ENCODE assay signal across 11 mouse cellular contexts in genomic region chr8:88317341-88317740, GRCm38 (mm10). TPM values are rescaled to one million over a fixed set of nuclear protein-coding genes. Genes with fewer than 3 reads are reported as not detected.
DNase-seq lines count a peak whose midpoint lies in the region; ATAC-seq and TF ChIP-seq lines count a peak whose summit lies in the region.
"Had no signal": no experiment of that assay in that cellular context is flagged by ENCODE, and none has a peak within 500 bp of the region (broad histone marks: within the 10 kb centered on the region; RNA-seq: fewer than 3 reads in every experiment).

No protein-coding gene starts in this region.

- 50% methylated on average over 5 of the region's 5 CpGs for WGBS in lung, embryonic 14.5 days
- WGBS in embryonic facial prominence, embryonic 13.5 days, result 36% methylated on average over 5 of the region's 5 CpGs
- 82% methylated on average over 5 of the region's 5 CpGs for WGBS in forebrain, embryonic 10.5 days

- peaks cover 8% of the 10 kb centered on the region for H3K4me1 ChIP-seq in lung, embryonic 14.5 days (ENCODE audit: insufficient read depth)
- peaks cover 19% of the 10 kb centered on the region for H3K4me1 ChIP-seq in embryonic facial prominence, embryonic 13.5 days
- H3K4me1 ChIP-seq in forebrain, embryonic 10.5 days, result peaks cover 13% of the 10 kb centered on the region

- H3K9me3 ChIP-seq in lung, embryonic 14.5 days (ENCODE audit: low read depth, low read length), result no peaks in the 10 kb centered on the region
- no peaks in the 10 kb centered on the region for H3K9me3 ChIP-seq in embryonic facial prominence, embryonic 13.5 days
- H3K9me3 ChIP-seq in forebrain, embryonic 10.5 days, result no peaks in the 10 kb centered on the region
- H3K9me3 ChIP-seq: midbrain, embryonic 13.5 days had no signal

- no peaks in the 10 kb centered on the region for H3K36me3 ChIP-seq in lung, embryonic 14.5 days (ENCODE audit: insufficient read depth)
- no peaks in the 10 kb centered on the region for H3K36me3 ChIP-seq in embryonic facial prominence, embryonic 13.5 days
- no peaks in the 10 kb centered on the region for H3K36me3 ChIP-seq in forebrain, embryonic 10.5 days (replicated peaks)
- H3K36me3 ChIP-seq: midbrain, embryonic 13.5 days had no signal

- DNase-seq in gastrocnemius, postnatal 10 days, result peak; percentile 12
- DNase-seq in gastrocnemius, adult 8-10 months (ENCODE audit: low spot score in 2 of 2), result no peak
- DNase-seq in lung, embryonic 14.5 days, result peak; percentile 64
- no peak for DNase-seq in lung, postnatal 25 days (ENCODE audit: low spot score)
- DNase-seq in neural tube, embryonic 10.5 days (ENCODE audit: extremely low spot score, low spot score), result peak; percentile 26
- no peak for DNase-seq in cerebellum, adult 11-12 months
- no peak for DNase-seq in forebrain, embryonic 10.5 days (ENCODE audit: extremely low spot score, low spot score)
- DNase-seq: layer of hippocampus, adult 9-11 months had no signal

- H3K27ac ChIP-seq in lung, embryonic 14.5 days (ENCODE audit: low read depth), result peak overlapping the region; percentile 83
- peak overlapping the region; percentile 81 for H3K27ac ChIP-seq in embryonic facial prominence, embryonic 13.5 days
- no peak overlapping the region for H3K27ac ChIP-seq in forebrain, embryonic 10.5 days
- H3K27ac ChIP-seq: liver, embryonic 14.5 days; midbrain, embryonic 13.5 days had no signal

- H3K4me3 ChIP-seq in lung, embryonic 14.5 days (ENCODE audit: low read depth, low read length), result no peak overlapping the region
- no peak overlapping the region for H3K4me3 ChIP-seq in embryonic facial prominence, embryonic 13.5 days
- no peak overlapping the region for H3K4me3 ChIP-seq in forebrain, embryonic 10.5 days
- H3K4me3 ChIP-seq: midbrain, embryonic 13.5 days had no signal

- no peak overlapping the region for H3K9ac ChIP-seq in lung, embryonic 14.5 days
- H3K9ac ChIP-seq in embryonic facial prominence, embryonic 13.5 days, result peak overlapping the region; percentile 58
- H3K9ac ChIP-seq: liver, embryonic 14.5 days; midbrain, embryonic 13.5 days had no signal

- no peak for TF ChIP-seq CTCF in lung, embryonic 14.5 days (IDR thresholded peaks at IDR 0.05; ENCODE audit: low read depth)

- ATAC-seq in lung, embryonic 14.5 days (ENCODE audit: insufficient read depth), result peak; percentile 11; the same call in 1 of the 2 replicates
- no peak for ATAC-seq in embryonic facial prominence, embryonic 13.5 days (ENCODE audit: insufficient number of reproducible peaks, insufficient read depth, low FRiP score, low TSS enrichment, low read depth)

- no peak overlapping the region for H3K4me2 ChIP-seq in lung, embryonic 14.5 days
- no peak overlapping the region for H3K4me2 ChIP-seq in embryonic facial prominence, embryonic 13.5 days
- H3K4me2 ChIP-seq: midbrain, embryonic 13.5 days had no signal

- no peaks in the 10 kb centered on the region for H3K27me3 ChIP-seq in lung, embryonic 14.5 days (ENCODE audit: insufficient read depth, low read length)
- H3K27me3 ChIP-seq in embryonic facial prominence, embryonic 13.5 days, result no peaks in the 10 kb centered on the region
- H3K27me3 ChIP-seq in forebrain, embryonic 10.5 days (ENCODE audit: poor library complexity, severe bottlenecking), result no peaks in the 10 kb centered on the region
- H3K27me3 ChIP-seq: midbrain, embryonic 13.5 days had no signal

RNA-seq across cellular contexts. Expression of gene Brd7, which starts 44.7 kb away (rescaled TPM):
- total RNA-seq in gastrocnemius, postnatal 10 days (2021), result 10 to 100 TPM; 61.2 to 73.3 TPM
- total RNA-seq in gastrocnemius, adult 8-10 months (2022), result 10 to 100 TPM; 59.4 to 67.6 (median 63.1) TPM
- 87.3 and 89.6 TPM in 2 replicates for polyA plus RNA-seq in lung, embryonic 14.5 days (2014; fragmentation: Nextera tagmentation; extraction: Ambion mirVana)
- polyA plus RNA-seq in embryonic facial prominence, embryonic 13.5 days (2015; fragmentation: Nextera tagmentation; extraction: Ambion mirVana), result 77.2 and 85.2 TPM in 2 replicates
- 78.7 and 87.8 TPM in 2 replicates for polyA plus RNA-seq in forebrain, embryonic 10.5 days (2016; fragmentation: Nextera tagmentation; extraction: Ambion mirVana)

RNA-seq across cellular contexts. Expression of gene Adcy7, which starts 45.1 kb away (rescaled TPM):
- total RNA-seq in gastrocnemius, postnatal 10 days (2021), result 10 to 100 TPM; 12.7 to 17.7 TPM
- total RNA-seq in gastrocnemius, adult 8-10 months (2022), result 1 to 10 TPM; 1.2 to 2.8 (median 1.7) TPM
- polyA plus RNA-seq in lung, embryonic 14.5 days (2014; fragmentation: Nextera tagmentation; extraction: Ambion mirVana), result 11.3 and 12.4 TPM in 2 replicates
- 6.6 and 7.3 TPM in 2 replicates for polyA plus RNA-seq in embryonic facial prominence, embryonic 13.5 days (2015; fragmentation: Nextera tagmentation; extraction: Ambion mirVana)
- 3.1 and 4.0 TPM in 2 replicates for polyA plus RNA-seq in forebrain, embryonic 10.5 days (2016; fragmentation: Nextera tagmentation; extraction: Ambion mirVana)

Comparison
In these comparisons a context has a peak if more than half of its experiments do, and no peak if none do; other contexts are left out.
1. DNase-seq: peak in gastrocnemius, postnatal 10 days (single experiment), lung, embryonic 14.5 days (single experiment) and neural tube, embryonic 10.5 days (single experiment); none in gastrocnemius, adult 8-10 months (0 of 2), lung, postnatal 25 days (single experiment), cerebellum, adult 11-12 months (single experiment) and forebrain, embryonic 10.5 days (single experiment).